Mouse (Mus musculus) liver, postnatal 0 days (tissue): Measurements from ENCODE around the gene Ptprcap. TPM values are rescaled to one million over a fixed set of nuclear protein-coding genes. Genes with fewer than 3 reads are reported as not detected.

Experiments used
- ATAC-seq: fragments of 200-750 bp; cut with Nextera tagmentation; 2 replicates; pipeline ENCODE4 v1.8.0; 2017; ENCODE audit warnings: mild to moderate bottlenecking, moderate library complexity
- DNase-seq: peaks from one replicate; pipeline ENCODE4 v3.0.0-alpha.2; 2016
- H3K27ac ChIP-seq: fragments of 300-500 bp; sonication (generic); 2 replicates; pipeline ENCODE4 v1.5.1; 2014; ENCODE audit warnings: antibody characterized with exemption, moderate library complexity, mild to moderate bottlenecking, low read depth
- H3K27me3 ChIP-seq: fragments of 300-500 bp; sonication (generic); 2 replicates; pipeline ENCODE4 v1.6.1; 2014; ENCODE audit warnings: low read length, control low read depth, mixed read lengths; ENCODE audit not compliant: insufficient read depth
- H3K36me3 ChIP-seq: fragments of 300-500 bp; sonication (generic); replicated peaks from 2 replicates; pipeline ENCODE4 v1.6.1; 2014; ENCODE audit warnings: mild to moderate bottlenecking, control low read depth, low read length, moderate library complexity, mixed read lengths; ENCODE audit not compliant: insufficient read depth
- H3K4me1 ChIP-seq: fragments of 300-500 bp; sonication (generic); 2 replicates; pipeline ENCODE4 v1.6.1; 2014; ENCODE audit warnings: antibody characterized with exemption, mild to moderate bottlenecking, control low read depth; ENCODE audit not compliant: insufficient read depth
- H3K4me2 ChIP-seq: fragments of 300-500 bp; sonication (generic); 2 replicates; pipeline ENCODE4 v1.6.1; 2014; ENCODE audit warnings: low read depth, mild to moderate bottlenecking, low read length, moderate library complexity, mixed read lengths
- H3K4me3 ChIP-seq: fragments of 300-500 bp; sonication (generic); 2 replicates; pipeline ENCODE4 v1.5.1; 2014; ENCODE audit warnings: low read depth, low read length
- H3K9ac ChIP-seq: fragments of 300-500 bp; sonication (generic); replicated peaks from 2 replicates; pipeline ENCODE4 v1.6.1; 2014; ENCODE audit warnings: mild to moderate bottlenecking, moderate library complexity
- H3K9me3 ChIP-seq: fragments of 300-500 bp; sonication (generic); 2 replicates; pipeline ENCODE4 v1.6.1; 2016; ENCODE audit warnings: mild to moderate bottlenecking, control low read depth, low read length, mixed read lengths
- CTCF ChIP-seq: sonication (generic); IDR thresholded peaks from 2 replicates; pipeline ENCODE4 v1.5.1; 2016; ENCODE audit warnings: antibody characterized with exemption, low read depth
- EP300 ChIP-seq: IDR thresholded peaks from 2 replicates; pipeline ENCODE4 v1.6.1; 2016; ENCODE audit warnings: antibody characterized with exemption, low read depth, mild to moderate bottlenecking
- WGBS: fragments of 180-500 bp; shearing (Covaris S2); extraction: QIAGEN DNeasy Blood & Tissue Kit; methylation state at CpG from one replicate; pipeline ENCODE4 v1.1.7; 2014; ENCODE audit not compliant: insufficient replicate concordance; 5-methylcytosine and 5-hydroxymethylcytosine counted together
- polyA plus RNA-seq: library from polyadenylated mRNA; unstranded; fragments of >200 nt; fragmentation: Nextera tagmentation; extraction: Ambion mirVana; gene quantifications from 2 replicates; pipeline ENCODE4 v1.2.1, GENCODE M21; 2015

Gene Ptprcap
- polyA plus RNA-seq, 1 experiment from 2014 or later, result 35.7 TPM

- peaks cover 28% of the 10 kb centered on the region for H3K4me1 ChIP-seq
- peak overlapping the region; percentile 47 for H3K9ac ChIP-seq
- 35% methylated on average over 13 of the region's 13 CpGs for WGBS
- TF ChIP-seq EP300, result peak; percentile 89
- no peak for TF ChIP-seq CTCF
- H3K27ac ChIP-seq, result peak overlapping the region; percentile 90
- ATAC-seq, result peak; percentile 93
- H3K9me3 ChIP-seq, result no peaks in the 10 kb centered on the region
- no peaks in the 10 kb centered on the region for H3K27me3 ChIP-seq
- H3K4me2 ChIP-seq, result peak overlapping the region; percentile 57
- peak; percentile 85 for DNase-seq
- H3K36me3 ChIP-seq, result peaks cover 62% of the 10 kb centered on the region
- H3K4me3 ChIP-seq, result 0 out of 2 replicates have a peak overlapping the region, but pooled peaks have one; percentile 1
Observed at GRCm38 (mm10) chr19:4113186-4113805, 40.1 kb upstream of the Ptprcap start.

GRCm38 (mm10) chr19:4113806-4114230 is 39.6 kb upstream of the Ptprcap start:
- WGBS, result 11% methylated on average over 5 of the region's 5 CpGs
- Histone ChIP-seq H3K9me3 (no peaks in the 10 kb centered on the region), H3K4me3 (0 out of 2 replicates have a peak overlapping the region, but pooled peaks have one; percentile 1), H3K4me1 (peaks cover 29% of the 10 kb centered on the region), H3K36me3 (peaks cover 64% of the 10 kb centered on the region), H3K27me3 (no peaks in the 10 kb centered on the region), H3K9ac (peak overlapping the region; percentile 47), H3K27ac (peak overlapping the region; percentile 90), H3K4me2 (peak overlapping the region; percentile 57)
- DNase-seq, result peak; percentile 64
- no peak for TF ChIP-seq CTCF
- TF ChIP-seq EP300, result no peak
- peak; percentile 44 for ATAC-seq

GRCm38 (mm10) chr19:4114551-4114950 is 38.9 kb upstream of the Ptprcap start:
- ATAC-seq (no peak), DNase-seq (no peak)
- H3K9ac ChIP-seq, result peak overlapping the region; percentile 47; the same call in 1 of the 2 replicates
- H3K4me2 ChIP-seq, result 0 out of 2 replicates have a peak overlapping the region, but pooled peaks have one; percentile 57
- no peak overlapping the region for H3K4me3 ChIP-seq
- peaks cover 66% of the 10 kb centered on the region for H3K36me3 ChIP-seq
- 84% methylated on average over 10 of the region's 10 CpGs for WGBS
- H3K9me3 ChIP-seq, result no peaks in the 10 kb centered on the region
- H3K27ac ChIP-seq, result peak overlapping the region; percentile 90
- TF ChIP-seq EP300, result no peak
- no peak for TF ChIP-seq CTCF
- peaks cover 31% of the 10 kb centered on the region for H3K4me1 ChIP-seq
- H3K27me3 ChIP-seq, result no peaks in the 10 kb centered on the region

GRCm38 (mm10) chr19:4115144-4115543 is 38.3 kb upstream of the Ptprcap start:
- Histone ChIP-seq H3K4me3 (no peak overlapping the region), H3K27me3 (no peaks in the 10 kb centered on the region)
- 93% methylated on average over 10 of the region's 10 CpGs for WGBS

GRCm38 (mm10) chr19:4115816-4116215 is 37.6 kb upstream of the Ptprcap start:
- Histone ChIP-seq H3K27ac (no peak overlapping the region), H3K4me1 (peaks cover 44% of the 10 kb centered on the region), H3K4me3 (no peak overlapping the region), H3K36me3 (peaks cover 63% of the 10 kb centered on the region), H3K27me3 (no peaks in the 10 kb centered on the region), H3K4me2 (no peak overlapping the region), H3K9ac (no peak overlapping the region), H3K9me3 (no peaks in the 10 kb centered on the region)
- WGBS, result 89% methylated on average over 11 of the region's 11 CpGs
- ATAC-seq, result no peak
- DNase-seq, result no peak
- TF ChIP-seq EP300, result no peak
- TF ChIP-seq CTCF, result no peak

More at GRCm38 (mm10) chr19:4115144-4115543, 38.3 kb upstream of the Ptprcap start:
- no peak overlapping the region for H3K4me2 ChIP-seq
- H3K9me3 ChIP-seq, result no peaks in the 10 kb centered on the region
- H3K9ac ChIP-seq, result no peak overlapping the region
- H3K27ac ChIP-seq, result no peak overlapping the region
- H3K4me1 ChIP-seq, result peaks cover 37% of the 10 kb centered on the region
- DNase-seq, result no peak
- ATAC-seq, result no peak
- peaks cover 66% of the 10 kb centered on the region for H3K36me3 ChIP-seq
- TF ChIP-seq EP300, result no peak
- no peak for TF ChIP-seq CTCF

- TF ChIP-seq CTCF, result no peak
- TF ChIP-seq EP300, result no peak
- no peak overlapping the region for H3K27ac ChIP-seq
- H3K27me3 ChIP-seq, result no peaks in the 10 kb centered on the region
- peaks cover 47% of the 10 kb centered on the region for H3K4me1 ChIP-seq
- no peak overlapping the region for H3K4me2 ChIP-seq
- WGBS, result 90% methylated on average over 7 of the region's 7 CpGs
- DNase-seq, result no peak
- H3K4me3 ChIP-seq, result no peak overlapping the region
- H3K36me3 ChIP-seq, result peaks cover 54% of the 10 kb centered on the region
- no peaks in the 10 kb centered on the region for H3K9me3 ChIP-seq
- no peak for ATAC-seq
- H3K9ac ChIP-seq, result no peak overlapping the region
Observed at GRCm38 (mm10) chr19:4117006-4117405, 36.4 kb upstream of the Ptprcap start.
